Mouse (Mus musculus) intestine, embryonic 16.5 days (tissue): ENCODE measurements at regions not wholly inside any gene's neighbourhood (a gene's known extent, or its start where the extent isn't known, plus 50 kb on each side); places are given as distances from the start of the nearest gene placed in this dataset.

Experiments
- ATAC-seq: fragments of 200-750 bp; cut with Nextera tagmentation; 2 replicates; pipeline ENCODE4 v1.8.0; 2017; ENCODE audit warnings: moderate TSS enrichment, moderate library complexity
- H3K27ac ChIP-seq: fragments of 300-500 bp; sonication (generic); 2 replicates; pipeline ENCODE4 v1.5.1; 2014; ENCODE audit warnings: mild to moderate bottlenecking, low read length
- H3K27me3 ChIP-seq: fragments of 300-500 bp; sonication (generic); replicated peaks from 2 replicates; pipeline ENCODE4 v1.6.1; 2014; ENCODE audit warnings: low read length, control low read depth, mixed read lengths; ENCODE audit not compliant: control insufficient read depth, insufficient read depth
- H3K36me3 ChIP-seq: fragments of 300-500 bp; sonication (generic); 2 replicates; pipeline ENCODE4 v1.6.1; 2014; ENCODE audit warnings: low read length, control low read depth; ENCODE audit not compliant: control insufficient read depth, insufficient read depth
- H3K4me1 ChIP-seq: fragments of 300-500 bp; sonication (generic); 2 replicates; pipeline ENCODE4 v1.6.1; 2014; ENCODE audit warnings: low read length, control low read depth, mixed read lengths; ENCODE audit not compliant: control insufficient read depth, insufficient read depth
- H3K4me2 ChIP-seq: fragments of 300-500 bp; sonication (generic); 2 replicates; pipeline ENCODE4 v1.6.1; 2014; ENCODE audit warnings: low read depth, low read length, control low read depth
- H3K4me3 ChIP-seq: fragments of 300-500 bp; sonication (generic); 2 replicates; pipeline ENCODE4 v1.5.1; 2014; ENCODE audit warnings: mild to moderate bottlenecking, low read length
- H3K9ac ChIP-seq: fragments of 300-500 bp; sonication (generic); 2 replicates; pipeline ENCODE4 v1.6.1; 2014; ENCODE audit warnings: low read depth, low read length
- H3K9me3 ChIP-seq: fragments of 300-500 bp; sonication (generic); 2 replicates; pipeline ENCODE4 v1.6.1; 2016; ENCODE audit warnings: low read length, control low read depth; ENCODE audit not compliant: control insufficient read depth
- WGBS: fragments of 180-500 bp; shearing (Covaris S2); extraction: QIAGEN DNeasy Blood & Tissue Kit; methylation state at CpG from one replicate; pipeline ENCODE4 v1.1.7; 2014; 5-methylcytosine and 5-hydroxymethylcytosine counted together

DNA sequence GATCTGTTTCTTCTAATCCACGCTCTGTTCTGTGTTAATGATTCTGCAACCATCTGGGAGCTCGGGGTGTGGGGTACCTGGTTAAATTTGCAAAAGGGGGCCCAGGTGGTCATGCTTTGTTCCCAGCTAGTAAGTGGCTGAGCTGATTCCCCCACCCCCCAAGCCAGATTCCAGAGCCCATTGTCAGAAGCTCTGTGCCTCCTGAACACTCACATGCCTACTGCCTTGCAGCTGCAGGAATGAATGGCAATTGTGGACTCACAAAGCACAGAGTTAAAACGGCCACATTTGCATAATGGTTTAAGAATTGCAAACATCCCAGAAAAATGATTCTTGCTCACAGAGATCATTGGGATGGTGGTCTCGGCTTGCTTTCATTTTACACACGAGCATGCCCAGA, 125.5 kb upstream of the Kcnj15 start:
- H3K9ac ChIP-seq, result no peak overlapping the region
- H3K27ac ChIP-seq, result no peak overlapping the region
- no peak overlapping the region for H3K4me2 ChIP-seq
- H3K4me1 ChIP-seq, result no peaks in the 10 kb centered on the region
- no peaks in the 10 kb centered on the region for H3K9me3 ChIP-seq
- no peaks in the 10 kb centered on the region for H3K36me3 ChIP-seq
- ATAC-seq, result no peak
- 0 out of 2 replicates have a peak, but pooled peaks cover 2% of the 10 kb centered on the region for H3K27me3 ChIP-seq
- no peak overlapping the region for H3K4me3 ChIP-seq
- WGBS, result 58% methylated on average over 5 of the region's 5 CpGs

DNA sequence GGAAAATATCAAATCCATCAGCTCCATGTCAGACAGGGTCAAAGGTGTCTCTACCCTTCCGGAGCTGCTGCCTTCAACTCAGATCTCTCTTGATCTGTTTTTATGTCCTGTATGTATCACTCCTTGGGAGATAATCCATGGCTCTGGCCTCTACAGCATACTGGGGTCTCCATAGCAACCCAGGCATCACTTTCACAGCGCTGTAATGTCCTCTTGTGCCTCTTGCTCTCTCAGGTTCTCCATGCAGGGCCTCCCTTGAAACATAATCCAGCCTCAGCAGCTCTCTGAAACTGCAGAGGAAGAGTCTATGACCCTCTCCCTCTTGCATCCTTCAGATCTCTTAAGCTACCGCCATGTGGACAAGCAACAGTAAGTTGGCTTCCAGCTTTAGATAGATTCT, 118.5 kb upstream of the Kcnj15 start:
- no peak overlapping the region for H3K9ac ChIP-seq
- no peak overlapping the region for H3K4me3 ChIP-seq
- H3K9me3 ChIP-seq, result no peaks in the 10 kb centered on the region
- H3K4me2 ChIP-seq, result no peak overlapping the region
- H3K4me1 ChIP-seq, result no peaks in the 10 kb centered on the region
- no peak overlapping the region for H3K27ac ChIP-seq
- no peak for ATAC-seq
- WGBS, result 50% methylated on average over 3 of the region's 3 CpGs
- H3K27me3 ChIP-seq, result no peaks in the 10 kb centered on the region
- H3K36me3 ChIP-seq, result no peaks in the 10 kb centered on the region

DNA sequence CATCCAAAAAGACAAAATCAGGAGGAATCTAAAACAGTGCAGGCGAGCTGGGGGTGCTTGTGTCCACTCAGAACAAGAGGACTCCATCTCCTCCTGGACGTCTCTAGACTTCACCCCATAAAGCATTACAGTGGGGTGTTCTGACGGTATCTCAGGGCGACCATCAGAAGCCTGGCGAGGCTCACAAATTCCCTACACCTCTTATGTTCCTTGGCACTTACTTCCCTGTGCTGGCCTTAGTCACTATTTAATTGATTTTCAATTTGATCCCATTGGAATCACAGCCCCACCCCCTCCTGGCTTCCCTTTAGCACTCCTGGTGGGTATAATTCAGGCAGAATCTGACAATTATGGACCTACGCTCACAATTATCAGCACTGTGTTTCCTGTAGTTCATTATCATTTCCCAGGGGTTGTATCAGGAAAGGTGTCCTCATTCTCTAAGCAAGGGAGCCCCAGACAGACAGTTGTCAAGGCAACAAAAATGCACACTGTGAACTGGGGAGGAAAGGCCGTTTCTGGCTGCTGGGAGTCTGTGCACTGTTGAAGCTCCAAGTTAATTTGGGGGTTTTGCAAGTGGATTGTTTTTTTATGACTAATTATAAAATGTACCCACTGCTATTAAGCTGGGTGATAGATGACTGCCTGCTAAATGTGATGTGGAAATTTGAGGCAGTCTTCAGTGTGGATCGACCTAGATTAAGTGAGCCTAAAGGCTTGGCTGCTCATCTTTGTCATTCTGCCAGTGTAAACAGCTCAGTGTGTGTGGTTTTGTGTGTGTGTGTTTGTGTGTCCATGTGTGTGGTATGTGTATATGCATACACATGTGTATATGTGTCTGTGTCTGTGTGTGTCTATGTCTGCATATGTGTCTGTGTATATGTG, 115.6 kb upstream of the Kcnj15 start:
- WGBS, result 68% methylated on average over 8 of the region's 8 CpGs
- no peak overlapping the region for H3K9ac ChIP-seq
- no peak overlapping the region for H3K4me2 ChIP-seq
- no peaks in the 10 kb centered on the region for H3K36me3 ChIP-seq
- H3K27ac ChIP-seq, result no peak overlapping the region
- ATAC-seq, result no peak
- no peaks in the 10 kb centered on the region for H3K4me1 ChIP-seq
- no peaks in the 10 kb centered on the region for H3K27me3 ChIP-seq
- H3K9me3 ChIP-seq, result no peaks in the 10 kb centered on the region
- no peak overlapping the region for H3K4me3 ChIP-seq

DNA sequence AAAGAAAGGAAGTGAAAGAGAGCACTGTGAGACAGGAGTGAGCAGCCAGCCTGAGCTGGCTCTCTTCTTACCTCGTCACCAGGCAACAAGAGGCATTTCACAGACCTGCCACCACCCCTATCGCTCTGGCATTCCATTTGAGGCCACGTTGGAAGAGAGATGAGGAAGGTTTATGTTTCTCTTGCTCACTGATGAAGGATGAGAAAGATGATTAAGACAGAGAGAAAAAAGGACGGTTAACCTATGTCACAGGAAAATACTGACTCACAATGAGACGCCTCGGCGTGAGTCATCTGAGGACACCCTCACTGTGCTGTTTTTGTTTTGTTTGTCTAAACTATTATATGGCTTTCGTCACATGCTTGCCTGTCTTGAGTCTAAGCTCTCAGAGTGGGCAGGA, 106.9 kb upstream of the Kcnj15 start:
- Histone ChIP-seq H3K4me2 (no peak overlapping the region), H3K27me3 (no peaks in the 10 kb centered on the region), H3K4me1 (no peaks in the 10 kb centered on the region), H3K9ac (no peak overlapping the region), H3K36me3 (no peaks in the 10 kb centered on the region), H3K4me3 (no peak overlapping the region), H3K9me3 (no peaks in the 10 kb centered on the region), H3K27ac (no peak overlapping the region)
- ATAC-seq, result no peak
- WGBS, result 52% methylated on average over 8 of the region's 8 CpGs

DNA sequence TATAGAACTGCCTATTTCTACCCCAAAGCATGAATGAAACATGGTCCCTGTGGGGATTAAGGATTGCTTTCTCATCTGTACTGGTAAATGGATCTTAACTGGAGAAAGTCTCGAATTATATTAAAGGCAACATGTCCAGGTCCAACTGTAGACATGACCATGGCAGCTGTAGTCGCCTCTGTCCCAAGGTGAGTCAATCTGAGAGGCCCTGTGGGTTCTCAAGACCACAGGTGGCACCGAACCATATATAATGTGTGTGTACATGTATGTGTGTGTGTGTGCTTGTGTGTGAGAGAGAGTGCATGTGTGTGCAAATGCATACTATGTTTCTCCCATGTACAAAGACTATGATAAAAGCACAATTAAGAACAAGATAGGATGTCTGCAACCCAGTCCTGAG, 105.9 kb upstream of the Kcnj15 start:
- ATAC-seq, result no peak
- H3K27ac ChIP-seq, result no peak overlapping the region
- H3K4me1 ChIP-seq, result no peaks in the 10 kb centered on the region
- no peak overlapping the region for H3K9ac ChIP-seq
- no peaks in the 10 kb centered on the region for H3K9me3 ChIP-seq
- no peaks in the 10 kb centered on the region for H3K36me3 ChIP-seq
- no peak overlapping the region for H3K4me3 ChIP-seq
- no peak overlapping the region for H3K4me2 ChIP-seq
- WGBS, result 81% methylated on average over 3 of the region's 3 CpGs
- H3K27me3 ChIP-seq, result no peaks in the 10 kb centered on the region

DNA sequence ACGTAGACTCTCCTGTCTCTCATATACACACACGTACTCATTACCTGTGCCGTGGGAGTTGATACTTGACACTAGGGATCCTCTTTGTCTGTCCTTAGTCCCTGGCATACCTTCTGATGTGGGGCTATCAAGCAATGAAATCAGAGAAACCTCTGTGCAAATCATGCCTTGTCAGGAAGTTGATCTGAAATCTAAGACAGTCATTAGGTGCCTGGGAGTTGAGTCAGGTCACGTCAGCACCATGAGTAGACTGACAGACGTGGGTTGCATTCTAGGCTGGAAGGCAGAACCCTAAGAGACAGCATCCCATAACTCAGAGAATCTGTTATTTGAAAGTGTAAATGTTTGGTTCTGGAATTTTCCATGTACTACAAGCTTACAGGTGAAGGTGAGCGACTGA, 105.4 kb upstream of the Kcnj15 start:
- WGBS, result 88% methylated on average over 6 of the region's 6 CpGs

DNA sequence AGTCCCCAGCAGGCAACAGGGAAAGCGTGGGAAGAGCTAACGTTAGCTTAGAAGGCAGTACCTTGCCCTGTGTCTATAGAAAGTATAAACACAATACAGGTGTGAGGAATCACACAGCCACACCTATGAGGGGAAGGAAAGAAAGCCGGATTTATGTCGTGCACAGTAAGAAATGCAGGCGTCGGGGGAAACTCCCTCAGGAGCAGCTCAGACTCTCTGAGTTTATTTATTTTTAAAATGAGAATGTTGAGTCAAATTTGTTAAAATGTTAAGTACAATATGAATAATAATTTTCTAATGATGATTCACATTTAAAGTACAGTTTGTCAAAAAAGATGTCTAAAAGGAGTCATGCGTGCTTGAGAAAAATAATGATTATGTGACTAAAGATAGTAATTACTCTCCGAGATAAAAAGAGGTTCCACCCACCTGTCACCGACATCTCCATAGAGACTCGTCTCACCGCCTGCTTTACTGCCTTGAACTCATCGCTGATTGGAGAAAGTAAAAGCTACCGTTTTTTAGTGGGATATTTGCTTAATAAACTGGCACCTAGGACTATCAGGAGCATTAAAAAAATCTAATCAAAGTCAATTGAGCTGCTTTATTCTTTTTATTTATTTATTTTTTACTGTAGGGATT, 104.5 kb upstream of the Kcnj15 start:
- Histone ChIP-seq H3K4me1 (no peaks in the 10 kb centered on the region), H3K9me3 (no peaks in the 10 kb centered on the region), H3K36me3 (no peaks in the 10 kb centered on the region), H3K4me3 (no peak overlapping the region), H3K9ac (no peak overlapping the region), H3K27me3 (no peaks in the 10 kb centered on the region), H3K27ac (no peak overlapping the region), H3K4me2 (no peak overlapping the region)
- no peak for ATAC-seq
- 50% methylated on average over 13 of the region's 13 CpGs for WGBS

More for the DNA sequence above, 105.4 kb upstream of the Kcnj15 start:
- Histone ChIP-seq H3K27ac (no peak overlapping the region), H3K9me3 (no peaks in the 10 kb centered on the region), H3K9ac (no peak overlapping the region), H3K4me2 (no peak overlapping the region), H3K4me3 (no peak overlapping the region), H3K27me3 (no peaks in the 10 kb centered on the region), H3K4me1 (no peaks in the 10 kb centered on the region), H3K36me3 (no peaks in the 10 kb centered on the region)
- no peak for ATAC-seq

DNA sequence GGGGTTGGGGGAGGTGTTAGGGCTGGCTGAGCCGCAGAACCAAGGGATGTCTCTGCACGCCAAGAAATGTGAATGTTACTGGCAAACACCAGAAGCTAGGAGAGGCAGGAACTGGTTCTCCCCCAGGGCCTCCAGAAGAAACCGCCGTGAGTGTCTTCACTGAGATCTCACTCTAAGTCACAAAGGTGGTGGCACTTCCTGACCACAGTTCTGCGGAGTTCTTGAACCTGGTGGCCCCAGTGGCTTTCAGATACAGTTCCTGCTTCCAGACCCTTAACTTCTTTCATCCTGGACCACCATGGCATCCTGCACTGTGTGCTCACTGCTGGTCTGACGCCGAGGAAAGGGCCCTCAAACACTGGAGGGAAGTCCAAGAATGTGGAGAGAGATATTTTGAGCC, 89.0 kb upstream of the Kcnj15 start:
- Histone ChIP-seq H3K36me3 (no peaks in the 10 kb centered on the region), H3K9me3 (no peaks in the 10 kb centered on the region), H3K4me1 (no peaks in the 10 kb centered on the region), H3K4me3 (no peak overlapping the region), H3K27ac (no peak overlapping the region), H3K4me2 (no peak overlapping the region), H3K27me3 (no peaks in the 10 kb centered on the region), H3K9ac (no peak overlapping the region)
- no peak for ATAC-seq
- WGBS, result 78% methylated on average over 7 of the region's 7 CpGs

DNA sequence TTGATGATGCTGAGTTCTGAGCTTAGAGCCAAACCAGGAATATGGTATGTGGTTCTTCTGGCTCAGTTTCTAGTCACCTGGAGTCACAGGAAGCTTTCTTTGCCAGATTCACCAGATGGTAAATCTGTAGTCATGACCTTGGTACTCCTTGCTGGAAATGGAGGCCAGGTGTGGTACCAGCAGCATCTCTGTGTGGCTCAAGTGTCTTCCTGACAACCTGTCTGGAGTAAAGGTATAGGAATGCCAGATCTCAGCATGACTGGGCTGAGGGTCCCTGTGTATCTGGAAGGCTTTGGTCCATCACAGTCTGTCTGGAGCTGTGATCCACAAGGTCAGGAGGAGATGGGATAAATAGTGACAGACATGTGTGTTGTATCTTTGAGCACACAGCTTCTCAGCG, 88.0 kb upstream of the Kcnj15 start:
- WGBS, result 89% methylated on average over 1 of the region's 1 CpGs
- H3K9me3 ChIP-seq, result no peaks in the 10 kb centered on the region
- no peaks in the 10 kb centered on the region for H3K4me1 ChIP-seq
- H3K27ac ChIP-seq, result no peak overlapping the region
- H3K4me2 ChIP-seq, result no peak overlapping the region
- ATAC-seq, result no peak
- no peaks in the 10 kb centered on the region for H3K27me3 ChIP-seq
- no peak overlapping the region for H3K9ac ChIP-seq
- H3K36me3 ChIP-seq, result no peaks in the 10 kb centered on the region
- H3K4me3 ChIP-seq, result no peak overlapping the region
